Mouse (Mus musculus): Measurements from ENCODE around the gene Fitm2.

Gene Fitm2

DNA sequence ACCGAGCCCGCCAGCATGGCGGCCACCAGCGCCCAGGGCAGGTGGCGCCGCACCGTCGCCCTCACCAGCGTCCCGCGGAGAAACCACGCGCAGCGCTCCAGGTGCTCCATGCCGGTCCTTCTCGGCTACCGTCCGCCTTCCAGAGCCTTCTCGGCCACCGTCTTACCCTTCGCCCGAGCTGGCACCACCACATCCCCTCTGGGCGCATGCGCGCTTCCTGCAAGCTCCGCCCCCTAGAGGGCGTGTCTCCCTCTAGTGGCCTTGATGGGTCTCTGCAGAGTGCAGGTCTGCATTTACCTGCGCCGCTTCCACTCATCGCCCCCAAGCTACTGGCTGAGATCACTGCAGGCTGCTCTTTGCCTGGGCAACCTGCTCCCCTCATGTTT lies at the start of gene Fitm2:
Fitm2 (minus strand) TSS at position 164 of the 386 bp plus-strand sequence.
- in situ Hi-C loops (cut with MseI, MboI), result no loop called here

GRCm38 (mm10) chr2:163506300-163507004 lies 34.0 kb upstream of the Fitm2 start, which contains the start of gene Hnf4a:
Hnf4a (plus strand) TSS chr2:163506808.
- in situ Hi-C loops (cut with MseI, MboI), result no loop called here

GRCm38 (mm10) chr2:163503191-163503590 lies 30.8 kb upstream of the Fitm2 start:
- in situ Hi-C loops (cut with MseI, MboI), result no loop called here

DNA sequence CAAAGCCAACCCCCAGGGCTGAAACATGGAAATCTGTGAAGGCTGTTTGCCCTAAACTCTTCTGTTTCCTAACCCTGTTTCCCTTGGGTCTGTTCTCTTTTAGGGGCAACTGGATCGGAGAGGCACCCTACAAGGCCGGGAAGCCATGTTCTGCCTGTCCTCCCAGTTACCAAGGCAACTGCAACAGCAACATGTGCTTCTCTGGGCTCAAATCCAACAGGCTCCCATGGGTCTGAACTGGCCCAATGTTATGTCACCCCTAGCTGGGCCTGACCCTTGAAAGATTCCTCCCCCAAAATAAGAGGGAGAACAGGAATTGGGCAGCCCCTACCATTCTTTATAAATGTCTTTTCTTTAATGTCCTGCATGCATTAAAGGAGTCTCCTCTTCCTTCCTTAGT lies 29.8 kb upstream of the Fitm2 start:
- in situ Hi-C loops (cut with MseI, MboI), result no loop called here

- in situ Hi-C loops (cut with MseI, MboI), result no loop called here
These were observed 22.0 kb upstream of the Fitm2 start for GRCm38 (mm10) chr2:163494456-163494855.

DNA sequence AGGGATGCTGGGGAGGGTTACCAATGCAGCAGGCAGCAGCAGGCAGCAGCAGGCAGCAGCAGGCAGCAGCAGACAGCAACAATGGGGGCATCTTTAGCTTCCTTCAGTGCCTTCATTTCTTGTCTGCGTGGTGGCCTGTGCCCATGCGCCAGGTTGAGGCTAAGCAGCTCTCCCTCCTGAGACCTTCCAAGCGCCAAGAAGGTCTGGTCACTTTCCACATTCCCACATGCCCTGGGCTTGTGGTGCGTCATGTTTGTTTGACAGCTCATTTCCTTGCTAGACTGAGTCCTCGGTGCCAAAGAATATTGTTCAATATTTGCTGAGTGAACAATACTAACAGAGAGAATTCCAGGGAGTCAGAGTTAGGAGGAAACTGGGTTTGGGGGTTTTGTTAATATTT lies 21.5 kb upstream of the Fitm2 start:
- in situ Hi-C loops (cut with MseI, MboI), result no loop called here

DNA sequence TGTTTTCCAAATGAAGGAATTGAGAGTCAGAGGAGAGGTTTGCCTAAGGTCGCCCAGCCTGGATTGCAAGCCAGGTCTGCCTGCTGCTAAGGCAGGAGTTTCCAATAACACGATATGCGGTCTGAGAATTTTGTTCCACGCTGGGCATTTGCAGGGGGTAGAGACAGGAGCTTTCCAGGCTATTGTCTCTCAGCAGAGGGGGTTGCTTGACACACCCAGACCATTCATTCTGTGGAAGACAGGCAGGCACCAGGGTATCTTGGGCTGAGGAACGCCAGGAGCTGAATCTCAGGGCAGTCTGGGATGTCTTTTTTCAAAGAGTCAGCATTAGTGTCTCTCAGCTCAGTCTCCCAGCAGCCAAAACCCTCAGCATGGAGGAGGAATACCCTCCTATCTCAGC lies 20.6 kb upstream of the Fitm2 start:
- in situ Hi-C loops (cut with MseI, MboI), result no loop called here

DNA sequence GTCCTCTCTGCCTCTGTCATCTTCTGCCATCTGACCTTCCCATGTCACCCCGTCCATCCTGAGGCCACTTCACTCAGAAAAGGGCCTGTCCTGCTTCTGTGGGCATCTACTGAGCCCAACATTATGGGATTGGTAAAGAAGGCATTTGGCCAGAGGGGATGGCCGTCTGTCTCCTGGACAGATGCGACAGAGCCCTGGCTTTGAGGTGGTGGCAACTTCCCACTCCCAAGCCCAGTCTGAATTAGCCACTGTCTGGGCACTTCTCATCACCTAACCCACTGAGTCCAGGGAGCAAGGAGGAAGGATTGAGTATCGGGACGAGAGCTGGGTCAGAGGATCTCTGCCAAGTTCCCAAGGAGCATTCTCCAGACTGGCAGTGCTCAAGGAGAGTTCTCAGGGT lies 19.6 kb upstream of the Fitm2 start, which contains the start of gene R3hdml:
R3hdml (plus strand) TSS at position 301 of the 400 bp plus-strand sequence.
- in situ Hi-C loops (cut with MseI, MboI), result no loop called here

DNA sequence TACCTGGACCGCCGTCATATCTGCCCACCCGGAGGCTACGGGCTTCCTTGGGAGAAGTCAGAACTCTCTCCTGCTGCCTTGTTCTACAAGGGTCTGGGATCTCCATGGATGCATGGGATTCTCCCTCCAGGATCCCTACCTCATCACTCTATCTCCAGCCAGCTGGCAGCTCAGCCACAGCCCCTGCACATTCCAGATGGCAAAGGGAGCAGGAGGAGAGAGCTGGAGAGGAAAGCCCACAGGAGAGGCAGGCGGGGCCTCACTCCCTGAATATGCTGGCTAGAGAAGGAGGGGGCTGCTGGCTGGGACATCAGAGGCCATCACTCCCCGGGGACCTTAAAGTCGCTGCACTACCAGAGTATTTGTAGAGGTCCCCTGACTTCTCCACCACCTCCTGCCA lies 18.9 kb upstream of the Fitm2 start:
- in situ Hi-C loops (cut with MseI, MboI), result no loop called here

- in situ Hi-C loops (cut with MseI, MboI), result no loop called here
These were observed 18.2 kb upstream of the Fitm2 start for GRCm38 (mm10) chr2:163490656-163491055.

DNA sequence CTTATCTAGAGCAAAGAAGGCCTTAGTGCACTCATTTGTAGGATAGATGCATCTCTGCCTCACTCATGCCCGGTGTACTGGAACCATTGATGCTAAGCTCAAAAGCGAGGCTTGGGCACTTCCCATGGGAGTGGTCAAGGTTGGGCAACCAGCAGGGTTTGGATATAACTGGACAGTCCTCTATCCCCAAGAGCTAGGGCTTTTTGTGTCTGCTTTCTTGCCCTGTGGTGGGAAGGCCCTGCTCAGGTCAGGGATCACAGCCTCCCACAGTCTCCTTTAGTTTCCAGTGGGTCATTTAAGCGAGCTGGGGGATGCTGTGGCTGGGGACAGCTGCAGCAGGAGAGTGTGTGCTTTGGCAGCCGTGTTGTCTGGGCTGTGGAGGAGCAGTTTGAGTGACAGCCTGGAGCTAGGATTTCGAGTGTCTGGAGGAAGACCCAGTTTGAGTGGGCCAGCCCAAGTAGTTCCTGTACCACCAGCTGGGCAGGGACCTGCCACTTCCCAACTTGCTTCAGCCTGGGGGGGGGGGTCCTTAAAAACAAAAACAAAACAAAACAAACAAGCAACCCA lies 17.4 kb upstream of the Fitm2 start:
- in situ Hi-C loops (cut with MseI, MboI), result no loop called here

DNA sequence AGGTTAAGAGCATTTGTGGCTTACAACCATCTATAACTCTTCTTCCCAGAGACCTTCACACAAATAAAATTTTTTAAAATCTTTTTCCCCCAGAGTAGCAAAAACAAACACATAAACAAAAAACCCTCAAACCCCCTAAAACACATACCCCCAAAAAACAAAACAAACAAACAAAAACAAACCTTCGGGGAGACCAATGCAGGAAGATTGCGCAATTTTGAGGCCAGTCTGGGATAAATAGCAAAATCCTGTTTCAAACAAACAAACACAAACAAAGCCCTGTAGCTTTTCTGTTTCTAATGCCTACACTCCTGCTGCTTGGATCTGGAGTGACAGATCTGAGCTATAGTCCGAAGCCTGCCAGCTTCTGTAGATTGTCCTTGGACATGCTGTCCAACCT lies 14.9 kb upstream of the Fitm2 start:
- in situ Hi-C loops (cut with MseI, MboI), result no loop called here

GRCm38 (mm10) chr2:163481539-163482029 lies 9.2 kb upstream of the Fitm2 start:
- in situ Hi-C loops (cut with MseI, MboI), result no loop called here

GRCm38 (mm10) chr2:163480191-163480825 lies 7.9 kb upstream of the Fitm2 start:
- in situ Hi-C loops (cut with MseI, MboI), result no loop called here

DNA sequence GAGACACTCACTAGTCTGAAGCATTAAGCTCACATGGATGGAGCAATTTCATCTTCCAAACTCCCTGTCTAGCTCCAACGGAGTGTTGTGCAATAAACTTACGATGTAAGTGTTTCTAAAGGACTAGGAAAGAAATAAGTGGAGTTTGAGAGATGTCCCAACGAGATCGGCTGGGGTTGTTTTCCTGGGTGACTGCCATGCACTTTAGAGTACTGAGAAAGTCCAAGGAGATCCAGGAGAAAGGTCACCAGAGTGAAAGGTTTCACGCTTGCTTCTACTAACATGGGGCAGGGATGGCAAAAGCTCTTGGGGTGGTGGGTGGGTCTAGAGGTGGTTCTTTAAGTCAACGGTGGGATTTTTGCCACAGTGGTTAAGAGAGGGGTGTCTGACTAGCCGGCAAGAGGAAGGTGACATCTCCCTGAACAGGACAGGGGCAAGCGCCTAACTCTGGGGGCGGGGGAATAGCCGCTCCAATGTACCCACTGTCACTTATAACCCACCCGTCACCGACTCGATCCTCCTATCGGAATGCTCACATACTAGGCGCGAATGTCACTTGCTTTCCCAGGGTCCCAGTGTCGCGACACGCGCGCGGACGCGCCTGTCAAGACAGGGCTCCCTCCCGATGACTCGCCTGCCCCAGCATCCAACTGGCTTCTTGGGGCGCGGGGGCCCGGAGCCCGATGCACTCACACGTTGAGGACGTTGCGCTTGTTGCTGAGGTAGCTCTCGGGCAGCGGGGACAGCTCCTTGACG lies 541 bp downstream of the Fitm2 start:
- in situ Hi-C loops (cut with MseI, MboI), result no loop called here

DNA sequence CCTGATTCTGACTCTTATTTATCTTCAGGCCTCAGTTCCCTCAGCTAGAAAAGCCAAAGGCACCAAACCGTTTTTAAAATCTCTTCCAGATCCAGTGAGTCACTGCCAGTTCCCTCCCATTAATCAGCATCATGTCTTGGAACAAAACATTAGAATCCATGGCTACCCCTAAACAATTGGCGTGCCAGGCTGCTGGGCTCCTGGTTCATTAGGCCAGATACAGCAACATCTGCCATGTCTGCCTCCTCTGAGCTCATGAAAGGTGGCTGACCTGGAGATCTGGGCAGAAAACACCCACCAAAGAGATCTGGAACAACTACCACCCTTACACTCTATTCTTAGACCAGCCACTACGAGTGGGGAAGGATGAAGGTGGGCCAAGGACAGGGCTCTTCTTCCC lies 1.3 kb downstream of the Fitm2 start:
- in situ Hi-C loops (cut with MseI, MboI), result no loop called here

DNA sequence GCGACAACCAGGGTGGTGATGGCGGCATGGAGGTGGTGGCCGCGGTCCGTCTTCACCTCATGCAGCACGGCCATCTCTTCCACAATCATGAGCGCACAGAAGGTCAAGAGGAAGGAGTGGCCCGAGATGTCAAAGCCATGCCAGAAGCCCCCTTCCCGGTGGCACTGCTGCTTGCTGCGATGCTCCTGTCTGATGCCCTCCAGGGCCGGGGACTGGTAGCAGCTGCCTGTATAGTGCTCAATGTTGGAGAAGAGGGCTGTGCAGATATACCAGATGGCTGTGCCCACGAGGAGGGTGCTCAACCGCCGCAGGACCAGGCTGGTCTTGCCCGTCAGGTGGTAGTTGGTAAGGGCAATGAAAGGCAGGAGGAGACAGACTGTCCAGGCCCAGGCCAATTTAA lies 2.7 kb downstream of the Fitm2 start:
- in situ Hi-C loops (cut with MseI, MboI), result no loop called here

GRCm38 (mm10) chr2:163468866-163469265 lies 3.6 kb downstream of the Fitm2 start:
- in situ Hi-C loops (cut with MseI, MboI), result no loop called here

DNA sequence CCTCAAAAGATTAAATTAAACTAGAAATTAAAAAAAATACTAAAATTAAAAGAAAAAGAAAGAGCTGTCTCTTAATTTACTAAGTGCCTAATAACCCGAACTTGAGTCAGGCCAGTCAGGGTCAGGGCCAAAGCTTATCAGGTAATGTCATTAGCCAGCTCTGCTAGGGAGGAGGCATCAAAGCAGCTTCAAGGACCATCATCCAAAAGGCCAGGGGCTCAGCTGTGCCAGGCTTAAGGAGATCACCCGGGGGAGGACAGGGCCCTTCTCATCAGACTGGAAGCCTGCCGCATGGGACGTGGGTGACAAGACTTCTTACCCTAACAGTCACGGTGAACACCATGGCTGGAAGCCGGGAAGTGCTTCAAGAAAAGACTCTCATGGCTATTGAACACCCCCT lies 4.8 kb downstream of the Fitm2 start:
- in situ Hi-C loops (cut with MseI, MboI), result no loop called here

DNA sequence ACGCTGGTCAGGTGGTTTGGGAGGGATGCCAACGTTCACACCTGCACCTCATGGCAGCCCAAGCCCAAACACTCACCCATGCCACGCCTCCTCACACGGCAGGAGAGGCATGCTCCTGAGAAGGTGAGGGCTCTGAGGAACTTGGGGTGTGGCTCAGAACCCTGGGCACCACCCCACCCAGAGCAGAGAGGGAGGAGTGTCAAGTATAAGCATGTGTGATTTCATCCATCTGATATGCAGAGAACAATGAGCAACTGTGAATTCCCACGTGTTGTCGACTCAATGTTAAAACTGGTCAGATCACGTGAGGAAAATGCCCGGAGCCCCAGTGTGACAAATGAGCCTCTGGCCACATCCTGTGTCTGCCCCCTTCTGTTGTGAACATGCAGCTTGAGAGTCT lies 5.7 kb downstream of the Fitm2 start:
- in situ Hi-C loops (cut with MseI, MboI), result no loop called here

- in situ Hi-C loops (cut with MseI, MboI), result no loop called here
These were observed 7.9 kb downstream of the Fitm2 start for GRCm38 (mm10) chr2:163464562-163464961.

DNA sequence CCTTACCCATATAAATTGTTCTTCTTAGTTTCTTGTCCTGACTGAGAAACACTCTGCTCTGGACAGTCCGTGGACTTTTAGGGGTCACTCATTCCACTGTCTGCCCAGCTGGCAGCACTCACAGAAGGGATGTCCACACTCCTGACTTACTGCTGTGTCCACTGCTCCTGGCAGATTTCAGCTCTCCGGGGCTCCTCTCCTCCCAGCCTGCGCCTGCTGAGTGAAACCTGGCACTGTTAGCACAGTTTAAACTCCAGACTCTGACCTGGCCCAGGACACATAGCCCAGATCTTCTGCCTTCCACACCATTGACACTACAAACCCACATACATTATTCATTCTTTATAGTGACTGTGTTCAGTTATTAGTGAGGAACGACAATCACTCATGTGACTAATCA lies 8.4 kb downstream of the Fitm2 start:
- in situ Hi-C loops (cut with MseI, MboI), result no loop called here
